Comparison of ENCODE assay signal across 14 mouse cellular contexts in the genomic region with DNA sequence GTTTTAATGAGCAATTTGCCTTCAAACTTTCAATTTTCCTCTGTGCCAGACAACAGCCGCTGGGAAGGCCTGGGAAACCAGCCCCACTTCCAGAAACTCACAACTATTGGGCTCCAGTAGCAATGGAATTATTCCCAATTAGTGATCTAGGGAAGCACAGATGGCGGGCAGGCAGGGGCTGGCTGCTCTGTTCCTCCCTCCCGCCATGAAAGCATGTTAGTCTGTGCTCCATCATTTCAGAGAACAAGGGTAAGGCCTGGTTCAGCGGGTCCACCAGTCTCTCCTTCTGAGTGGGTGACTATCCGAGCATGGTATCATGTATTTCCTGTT.
DNase-seq lines count a peak whose midpoint lies in the region; ATAC-seq and TF ChIP-seq lines count a peak whose summit lies in the region.
"Had no signal": no experiment of that assay in that cellular context is flagged by ENCODE, and none has a peak within 500 bp of the region (broad histone marks: within the 10 kb centered on the region; RNA-seq: fewer than 3 reads in every experiment).

No protein-coding gene starts in this region.

- H3K4me1 ChIP-seq in forebrain, embryonic 13.5 days: peaks cover 12% of the 10 kb centered on the region
- no peaks in the 10 kb centered on the region for H3K4me1 ChIP-seq in liver, postnatal 0 days (ENCODE audit: insufficient read depth)
- H3K4me1 ChIP-seq: embryonic facial prominence, embryonic 12.5 days; neural tube, embryonic 12.5 days had no signal

- no peak overlapping the region for H3K4me3 ChIP-seq in left cerebral cortex, adult 2 months
- no peak overlapping the region for H3K4me3 ChIP-seq in forebrain, embryonic 13.5 days
- no peak overlapping the region for H3K4me3 ChIP-seq in liver, postnatal 0 days (ENCODE audit: low read depth, low read length)
- H3K4me3 ChIP-seq: embryonic facial prominence, embryonic 12.5 days; neural tube, embryonic 12.5 days; stomach, embryonic 15.5 days had no signal

- no peak for TF ChIP-seq EP300 in liver, postnatal 0 days (IDR thresholded peaks at IDR 0.05; ENCODE audit: low read depth)

- no peak overlapping the region for H3K4me2 ChIP-seq in forebrain, embryonic 13.5 days
- H3K4me2 ChIP-seq in liver, postnatal 0 days (ENCODE audit: low read depth, low read length): no peak overlapping the region
- H3K4me2 ChIP-seq: embryonic facial prominence, embryonic 12.5 days; neural tube, embryonic 12.5 days; stomach, embryonic 15.5 days had no signal

- H3K36me3 ChIP-seq in forebrain, embryonic 13.5 days (ENCODE audit: poor library complexity, severe bottlenecking): no peaks in the 10 kb centered on the region
- no peaks in the 10 kb centered on the region for H3K36me3 ChIP-seq in liver, postnatal 0 days (replicated peaks; ENCODE audit: insufficient read depth, low read length)
- H3K36me3 ChIP-seq: embryonic facial prominence, embryonic 12.5 days; neural tube, embryonic 12.5 days; stomach, embryonic 15.5 days had no signal

- intact Hi-C loops in left cerebral cortex, postnatal 4 days (cut with DNase I): no loop called here
- intact Hi-C loops in left cerebral cortex, adult 2 months (cut with DNase I): no loop called here

- no peaks in the 10 kb centered on the region for H3K9me3 ChIP-seq in forebrain, embryonic 13.5 days (replicated peaks)
- no peaks in the 10 kb centered on the region for H3K9me3 ChIP-seq in liver, postnatal 0 days (ENCODE audit: low read length)
- H3K9me3 ChIP-seq: embryonic facial prominence, embryonic 12.5 days; neural tube, embryonic 12.5 days; stomach, embryonic 15.5 days had no signal

- no peak for TF ChIP-seq CTCF in left cerebral cortex, adult 2 months (IDR thresholded peaks at IDR 0.05)
- TF ChIP-seq CTCF in liver, postnatal 0 days (IDR thresholded peaks at IDR 0.05; ENCODE audit: low read depth): no peak

- H3K27ac ChIP-seq in left cerebral cortex, adult 2 months: no peak overlapping the region
- H3K27ac ChIP-seq in forebrain, embryonic 13.5 days: peak overlapping the region; percentile 67
- H3K27ac ChIP-seq in liver, postnatal 0 days (ENCODE audit: low read depth): no peak overlapping the region
- H3K27ac ChIP-seq: embryonic facial prominence, embryonic 12.5 days; neural tube, embryonic 12.5 days; stomach, embryonic 15.5 days had no signal

- H3K9ac ChIP-seq in forebrain, embryonic 13.5 days: no peak overlapping the region
- H3K9ac ChIP-seq in liver, postnatal 0 days (replicated peaks): no peak overlapping the region
- H3K9ac ChIP-seq: embryonic facial prominence, embryonic 12.5 days; lung, embryonic 14.5 days; neural tube, embryonic 12.5 days; stomach, embryonic 15.5 days had no signal

- no peak for DNase-seq in cerebellum, adult 9-10 months
- DNase-seq in left cerebral cortex, postnatal 4 days: peak; percentile 60
- DNase-seq in left cerebral cortex, adult 2 months (ENCODE audit: extremely low spot score in 1 of 2, low spot score in 2 of 2): no peak
- peak; percentile 69 for DNase-seq in layer of hippocampus, adult 9-11 months
- no peak for DNase-seq in adrenal gland, adult 18-20 months (ENCODE audit: low spot score in 2 of 2)
- no peak for DNase-seq in liver, postnatal 0 days
- DNase-seq: lung, embryonic 14.5 days; right cerebral cortex, adult 18-20 months had no signal

- ATAC-seq in cerebellum, adult (ENCODE audit: insufficient number of reproducible peaks, low FRiP score, low TSS enrichment): peak; percentile 70
- ATAC-seq in forebrain, embryonic 13.5 days: peak; percentile 89
- ATAC-seq in liver, postnatal 0 days: no peak
- ATAC-seq: activated CD4-positive, CD25-positive, alpha-beta regulatory T cell, adult 4 months had no signal

- WGBS in forebrain, embryonic 13.5 days: 54% methylated on average over 5 of the region's 5 CpGs
- WGBS in liver, postnatal 0 days (ENCODE audit: insufficient replicate concordance): 56% methylated on average over 5 of the region's 5 CpGs

- H3K27me3 ChIP-seq in forebrain, embryonic 13.5 days: no peaks in the 10 kb centered on the region
- no peaks in the 10 kb centered on the region for H3K27me3 ChIP-seq in liver, postnatal 0 days (ENCODE audit: insufficient read depth, low read length)
- H3K27me3 ChIP-seq: embryonic facial prominence, embryonic 12.5 days; neural tube, embryonic 12.5 days; stomach, embryonic 15.5 days had no signal

Comparison
In these comparisons a context has a peak if more than half of its experiments do, and no peak if none do; other contexts are left out.
1. DNase-seq: peak in left cerebral cortex, postnatal 4 days (single experiment) and layer of hippocampus, adult 9-11 months (single experiment); none in cerebellum, adult 9-10 months (single experiment), left cerebral cortex, adult 2 months (0 of 2), adrenal gland, adult 18-20 months (0 of 2) and liver, postnatal 0 days (single experiment).